In the genomic region with DNA sequence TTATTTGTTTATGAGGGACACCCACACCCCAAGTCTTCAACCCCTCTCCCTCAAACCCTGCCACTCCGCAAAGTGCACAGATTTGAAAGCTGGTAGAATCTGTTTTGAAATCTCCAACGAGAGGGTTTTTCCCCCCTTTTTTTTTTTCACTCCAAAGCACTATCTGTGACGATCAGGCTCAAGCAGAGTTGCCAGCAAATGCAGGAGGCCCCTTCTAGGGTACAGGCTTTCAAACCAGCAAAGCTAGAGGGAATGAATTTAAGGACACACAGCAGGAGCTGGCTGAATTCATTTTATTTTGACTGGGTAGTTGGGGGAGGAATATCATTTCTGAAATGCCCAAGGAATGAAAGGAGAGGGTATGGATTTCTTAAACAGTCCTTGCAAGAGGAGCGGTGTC, we compare ENCODE assay signal across 11 mouse cellular contexts. TPM values are rescaled to one million over a fixed set of nuclear protein-coding genes. Genes with fewer than 3 reads are reported as not detected.
DNase-seq lines count a peak whose midpoint lies in the region; ATAC-seq and TF ChIP-seq lines count a peak whose summit lies in the region.
"Had no signal": no experiment of that assay in that cellular context is flagged by ENCODE, and none has a peak within 500 bp of the region (broad histone marks: within the 10 kb centered on the region; RNA-seq: fewer than 3 reads in every experiment).

No protein-coding gene starts in this region.

- intact Hi-C loops in gastrocnemius, adult 2 months (cut with DNase I): no loop called here

- no peak for ATAC-seq in kidney, postnatal 0 days (replicated peaks; ENCODE audit: low FRiP score, low read depth)
- ATAC-seq in hindbrain, embryonic 15.5 days (ENCODE audit: low FRiP score, low read depth): no peak
- no peak for ATAC-seq in neural tube, embryonic 14.5 days (ENCODE audit: low read depth)
- no peak for ATAC-seq in cerebellum, adult (ENCODE audit: insufficient number of reproducible peaks, low FRiP score, low TSS enrichment)

- no peaks in the 10 kb centered on the region for H3K27me3 ChIP-seq in kidney, postnatal 0 days (ENCODE audit: insufficient read depth, low read length)
- H3K27me3 ChIP-seq in forebrain, embryonic 10.5 days (ENCODE audit: poor library complexity, severe bottlenecking): peaks cover 14% of the 10 kb centered on the region
- no peaks in the 10 kb centered on the region for H3K27me3 ChIP-seq in hindbrain, embryonic 15.5 days
- no peaks in the 10 kb centered on the region for H3K27me3 ChIP-seq in neural tube, embryonic 14.5 days (ENCODE audit: control insufficient read depth, insufficient read depth, low read length)

- no peak overlapping the region for H3K27ac ChIP-seq in kidney, postnatal 0 days
- peak overlapping the region; percentile 46; the same call in 1 of the 2 replicates for H3K27ac ChIP-seq in forebrain, embryonic 10.5 days
- H3K27ac ChIP-seq in hindbrain, embryonic 15.5 days (replicated peaks): no peak overlapping the region
- H3K27ac ChIP-seq in neural tube, embryonic 14.5 days (ENCODE audit: low read depth, low read length): no peak overlapping the region
- H3K27ac ChIP-seq in gastrocnemius, adult 2 months: no peak overlapping the region

- TF ChIP-seq CTCF in kidney, postnatal 0 days (IDR thresholded peaks at IDR 0.05; ENCODE audit: low read depth): no peak
- TF ChIP-seq CTCF in gastrocnemius, adult 2 months (IDR thresholded peaks at IDR 0.05): no peak

- WGBS in kidney, postnatal 0 days: 34% methylated on average over 4 of the region's 4 CpGs
- 39% methylated on average over 4 of the region's 4 CpGs for WGBS in forebrain, embryonic 10.5 days
- 33% methylated on average over 4 of the region's 4 CpGs for whole genome bisulfite sequencing in hindbrain, embryonic 15.5 days
- WGBS in neural tube, embryonic 14.5 days: 41% methylated on average over 4 of the region's 4 CpGs

- H3K4me3 ChIP-seq in kidney, postnatal 0 days (replicated peaks; ENCODE audit: low read depth, low read length): no peak overlapping the region
- peak overlapping the region; percentile 28; the same call in 1 of the 2 replicates for H3K4me3 ChIP-seq in forebrain, embryonic 10.5 days
- peak overlapping the region; percentile 8; the same call in 1 of the 2 replicates for H3K4me3 ChIP-seq in hindbrain, embryonic 15.5 days
- H3K4me3 ChIP-seq in neural tube, embryonic 14.5 days (ENCODE audit: low read depth, low read length): no peak overlapping the region
- H3K4me3 ChIP-seq in gastrocnemius, adult 2 months: no peak overlapping the region

- H3K4me2 ChIP-seq in kidney, postnatal 0 days (ENCODE audit: low read length): peak overlapping the region; percentile 36; the same call in 1 of the 2 replicates
- H3K4me2 ChIP-seq in hindbrain, embryonic 15.5 days: peak overlapping the region; percentile 46
- peak overlapping the region; percentile 14; the same call in 1 of the 2 replicates for H3K4me2 ChIP-seq in neural tube, embryonic 14.5 days (ENCODE audit: low read depth, low read length)
- H3K4me2 ChIP-seq: liver, embryonic 11.5 days had no signal

- no peaks in the 10 kb centered on the region for H3K9me3 ChIP-seq in kidney, postnatal 0 days (replicated peaks; ENCODE audit: low read length)
- no peaks in the 10 kb centered on the region for H3K9me3 ChIP-seq in forebrain, embryonic 10.5 days
- no peaks in the 10 kb centered on the region for H3K9me3 ChIP-seq in hindbrain, embryonic 15.5 days
- no peaks in the 10 kb centered on the region for H3K9me3 ChIP-seq in neural tube, embryonic 14.5 days (ENCODE audit: control insufficient read depth, low read length)

- no peak overlapping the region for H3K9ac ChIP-seq in kidney, postnatal 0 days (ENCODE audit: low read depth, low read length)
- no peak overlapping the region for H3K9ac ChIP-seq in hindbrain, embryonic 15.5 days
- no peak overlapping the region for H3K9ac ChIP-seq in neural tube, embryonic 14.5 days (replicated peaks; ENCODE audit: low read depth, low read length)

- peak; percentile 37 for DNase-seq in kidney, postnatal 0 days (ENCODE audit: low spot score)
- DNase-seq in kidney, postnatal 10 days: no peak
- no peak for DNase-seq in forebrain, embryonic 10.5 days (ENCODE audit: extremely low spot score, low spot score)
- DNase-seq in adrenal gland, postnatal 14 days: no peak
- no peak for DNase-seq in gastrocnemius, adult 2 months
- DNase-seq: cerebellum, adult 8-10 months; heart, postnatal 4 days had no signal

- no peaks in the 10 kb centered on the region; the same call in 1 of the 2 replicates for H3K4me1 ChIP-seq in kidney, postnatal 0 days (replicated peaks; ENCODE audit: insufficient read depth, low read length)
- H3K4me1 ChIP-seq in forebrain, embryonic 10.5 days: peaks cover 33% of the 10 kb centered on the region
- 0 out of 2 replicates have a peak, but pooled peaks cover 14% of the 10 kb centered on the region for H3K4me1 ChIP-seq in hindbrain, embryonic 15.5 days (replicated peaks)
- 0 out of 2 replicates have a peak, but pooled peaks cover 3% of the 10 kb centered on the region for H3K4me1 ChIP-seq in neural tube, embryonic 14.5 days (ENCODE audit: control insufficient read depth, insufficient read depth, low read length)

- H3K36me3 ChIP-seq in kidney, postnatal 0 days (ENCODE audit: insufficient read depth, low read length): no peaks in the 10 kb centered on the region
- no peaks in the 10 kb centered on the region for H3K36me3 ChIP-seq in forebrain, embryonic 10.5 days (replicated peaks)
- no peaks in the 10 kb centered on the region for H3K36me3 ChIP-seq in hindbrain, embryonic 15.5 days
- no peaks in the 10 kb centered on the region for H3K36me3 ChIP-seq in neural tube, embryonic 14.5 days (ENCODE audit: control insufficient read depth, insufficient read depth, low read length)

RNA-seq across cellular contexts. Expression of a gene that starts 19.3 kb away (rescaled TPM):
- polyA plus RNA-seq in kidney, postnatal 0 days (2015; fragmentation: Nextera tagmentation; extraction: Ambion mirVana): 2.1 and 2.4 TPM in 2 replicates
- polyA plus RNA-seq in forebrain, embryonic 10.5 days (2016; fragmentation: Nextera tagmentation; extraction: Ambion mirVana): 0.12 and 0.21 TPM in 2 replicates
- polyA plus RNA-seq in hindbrain, embryonic 15.5 days (2015; fragmentation: Nextera tagmentation; extraction: Ambion mirVana): 0.53 and 0.83 TPM in 2 replicates
- polyA plus RNA-seq in neural tube, embryonic 14.5 days (2014; fragmentation: Nextera tagmentation; extraction: Ambion mirVana): 1.3 and 1.8 TPM in 2 replicates
- 0.59 and 1.0 TPM in 2 replicates for total RNA-seq in adrenal gland, postnatal 14 days (2021)
- not detected for total RNA-seq in gastrocnemius, adult 2 months (2021)

Comparison
In these comparisons a context has a peak if more than half of its experiments do, and no peak if none do; other contexts are left out.
1. H3K4me3 ChIP-seq: peak in forebrain, embryonic 10.5 days (single experiment) and hindbrain, embryonic 15.5 days (single experiment); none in kidney, postnatal 0 days (single experiment), neural tube, embryonic 14.5 days (single experiment) and gastrocnemius, adult 2 months (single experiment).
2. Peak in every context shown above with its lines, with median percentiles within 50 percentile points of each other: H3K4me2 ChIP-seq.